Mouse (Mus musculus): ENCODE measurements at regions not wholly inside any gene's neighbourhood (a gene's known extent, or its start where the extent isn't known, plus 50 kb on each side); places are given as distances from the start of the nearest gene placed in this dataset.
"Not testable (repeated sequence)": the region's sequence is repeated elsewhere in the genome, so short reads cannot be mapped to it uniquely, and the experiment has no call there.

DNA sequence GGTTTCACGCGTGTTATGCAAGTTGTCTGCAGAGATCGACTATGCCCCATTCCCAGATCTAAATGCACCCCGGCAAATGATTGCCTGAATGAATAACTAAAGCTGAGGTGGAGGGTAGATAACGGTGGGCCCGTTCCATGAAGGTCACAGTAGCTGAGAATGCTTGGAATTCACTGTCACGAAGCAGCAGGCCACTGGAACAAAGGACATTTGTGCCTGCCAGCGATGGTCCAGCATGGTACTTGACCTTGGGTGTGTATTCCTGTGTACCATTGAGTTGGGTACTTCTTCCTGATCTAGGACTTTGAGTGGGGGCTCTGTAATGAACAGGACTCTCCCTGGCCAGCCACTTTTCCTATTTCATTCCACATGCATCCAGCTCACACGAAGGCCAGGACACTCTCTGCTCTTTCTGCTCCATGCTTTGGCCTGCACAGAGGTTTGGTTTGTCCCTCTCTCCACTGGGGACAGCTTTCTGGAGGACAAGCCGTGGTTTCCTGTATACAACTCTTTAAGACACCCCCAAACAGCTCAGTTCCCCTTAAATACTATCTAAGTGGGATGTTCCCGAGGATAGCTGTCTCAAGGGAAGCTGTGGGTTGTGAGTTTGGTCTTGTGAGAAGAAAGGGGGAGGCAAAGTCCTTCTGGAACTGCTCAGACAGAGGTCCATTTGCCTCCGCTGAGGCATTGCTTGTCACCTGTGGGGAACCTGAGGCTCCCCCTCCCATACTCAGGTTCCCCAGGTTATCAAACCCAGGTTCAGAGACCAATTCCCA, 246.9 kb downstream of the Diras2 start:
- Histone ChIP-seq H3K27ac (ENCODE audit: insufficient read depth, low read length) (no peak overlapping the region), H3K4me3 (replicated peaks; ENCODE audit: insufficient read depth, low read depth, low read length) (no peak overlapping the region), H3K4me1 (ENCODE audit: control insufficient read depth, insufficient read depth, low read length) (no peaks in the 10 kb centered on the region), H3K27me3 (ENCODE audit: control insufficient read depth, insufficient read depth, low read length) (no peaks in the 10 kb centered on the region)
- DNase-seq: no peak
- 86% methylated on average over 12 of the region's 12 CpGs for WGBS
- TF ChIP-seq POLR2A (IDR thresholded peaks at IDR 0.05; ENCODE audit: borderline replicate concordance, insufficient read depth, low read length): no peak

DNA sequence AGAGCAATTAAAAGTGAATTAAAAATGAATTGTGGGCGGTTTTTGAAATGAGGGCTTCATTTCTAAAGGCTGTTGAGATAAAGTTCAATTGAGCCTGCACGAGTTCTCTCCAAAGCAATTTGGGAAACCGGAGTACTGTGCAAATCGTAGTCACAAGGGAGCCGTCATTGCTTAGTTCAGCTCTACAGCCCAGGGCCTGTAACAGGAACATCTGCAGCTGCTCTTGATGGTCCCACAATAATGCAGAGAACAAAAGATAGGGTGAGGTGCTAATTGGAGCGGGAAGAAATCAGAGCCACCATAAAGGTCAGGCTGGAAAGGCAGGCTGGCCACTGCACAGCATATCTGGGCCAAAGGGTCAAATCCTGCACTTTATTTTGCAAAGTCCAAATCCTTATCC, 242.7 kb downstream of the Diras2 start:
- H3K4me1 ChIP-seq (ENCODE audit: control insufficient read depth, insufficient read depth, low read length): no peaks in the 10 kb centered on the region
- 74% methylated on average over 6 of the region's 6 CpGs for WGBS
- TF ChIP-seq CTCF (IDR thresholded peaks at IDR 0.05; ENCODE audit: borderline replicate concordance, insufficient read depth, low read depth, low read length) (no peak), POLR2A (IDR thresholded peaks at IDR 0.05; ENCODE audit: borderline replicate concordance, insufficient read depth, low read length) (no peak)
- H3K27ac ChIP-seq (ENCODE audit: insufficient read depth, low read length): no peak overlapping the region
- no peak for DNase-seq
- no peaks in the 10 kb centered on the region for H3K27me3 ChIP-seq (ENCODE audit: control insufficient read depth, insufficient read depth, low read length)
- no peak overlapping the region for H3K4me3 ChIP-seq (replicated peaks; ENCODE audit: insufficient read depth, low read depth, low read length)

DNA sequence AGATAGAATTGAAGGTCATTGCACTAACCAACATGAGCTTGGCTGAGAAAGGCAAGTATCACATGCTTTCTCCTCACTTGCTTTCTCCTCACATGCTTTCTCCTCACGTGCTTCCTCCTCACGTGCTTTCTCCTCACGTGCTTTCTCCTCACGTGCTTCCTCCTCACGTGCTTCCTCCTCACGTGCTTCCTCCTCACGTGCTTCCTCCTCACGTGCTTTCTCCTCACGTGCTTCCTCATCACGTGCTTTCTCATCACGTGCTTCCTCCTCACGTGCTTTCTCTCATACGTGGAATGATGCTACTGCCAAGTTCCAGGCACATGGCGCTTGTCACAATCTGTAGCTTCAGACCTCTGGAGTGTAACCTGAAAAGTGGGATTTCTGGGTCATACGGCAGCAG, 235.2 kb downstream of the Diras2 start:
- 85% methylated on average over 15 of the region's 15 CpGs for WGBS
- DNase-seq: no peak
- TF ChIP-seq CTCF (IDR thresholded peaks at IDR 0.05; ENCODE audit: borderline replicate concordance, insufficient read depth, low read depth, low read length) (no peak), POLR2A (IDR thresholded peaks at IDR 0.05; ENCODE audit: borderline replicate concordance, insufficient read depth, low read length) (no peak)
- Histone ChIP-seq H3K4me1 (ENCODE audit: control insufficient read depth, insufficient read depth, low read length) (no peaks in the 10 kb centered on the region; the same call in 1 of the 2 replicates), H3K27ac (ENCODE audit: insufficient read depth, low read length) (no peak overlapping the region), H3K27me3 (ENCODE audit: control insufficient read depth, insufficient read depth, low read length) (no peaks in the 10 kb centered on the region), H3K4me3 (replicated peaks; ENCODE audit: insufficient read depth, low read depth, low read length) (no peak overlapping the region)

DNA sequence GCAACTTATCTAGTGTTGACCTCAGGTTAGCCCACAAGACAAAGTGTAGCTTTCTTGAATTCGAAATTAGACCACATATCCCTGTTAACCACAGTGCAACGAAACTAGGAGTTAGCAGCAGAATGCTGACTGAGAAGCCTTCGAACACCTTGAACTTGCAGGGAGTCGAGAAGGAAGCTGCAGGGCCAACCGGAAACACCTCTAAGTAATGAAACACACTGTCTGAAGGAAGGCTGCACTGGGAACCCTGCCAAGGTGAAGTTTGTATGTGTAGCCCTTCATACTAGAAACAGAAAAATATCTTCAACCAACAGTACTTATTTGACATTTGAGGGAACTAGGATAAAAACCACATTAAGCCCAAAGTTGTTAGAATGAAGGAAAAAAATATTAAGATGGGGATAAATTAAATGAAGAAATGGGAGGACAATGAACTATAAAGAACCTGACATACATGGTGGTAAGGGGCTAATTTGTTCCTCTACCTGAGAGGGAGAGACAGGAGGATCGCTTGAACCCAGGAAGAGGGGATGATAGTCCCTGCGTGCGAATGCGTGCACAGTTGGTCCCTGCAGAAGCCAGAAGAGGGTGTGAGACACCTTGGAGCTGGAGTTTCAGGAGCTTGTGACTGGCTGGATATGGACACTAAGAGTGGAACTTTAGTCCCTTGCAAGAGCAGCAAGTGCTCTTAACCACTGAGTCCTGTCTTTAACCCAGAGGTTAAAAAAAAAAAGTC, 234.4 kb downstream of the Diras2 start:
- H3K4me3 ChIP-seq (replicated peaks; ENCODE audit: insufficient read depth, low read depth, low read length): no peak overlapping the region
- no peaks in the 10 kb centered on the region; the same call in 1 of the 2 replicates for H3K4me1 ChIP-seq (ENCODE audit: control insufficient read depth, insufficient read depth, low read length)
- peak in 1 of 2 experiments; percentile 36 for DNase-seq
- no peaks in the 10 kb centered on the region for H3K27me3 ChIP-seq (ENCODE audit: control insufficient read depth, insufficient read depth, low read length)
- peak; percentile 21; the same call in 1 of the 2 replicates for TF ChIP-seq CTCF (IDR thresholded peaks at IDR 0.05; ENCODE audit: borderline replicate concordance, insufficient read depth, low read depth, low read length)
- TF ChIP-seq POLR2A (IDR thresholded peaks at IDR 0.05; ENCODE audit: borderline replicate concordance, insufficient read depth, low read length): no peak
- WGBS: 70% methylated on average over 9 of the region's 9 CpGs
- no peak overlapping the region for H3K27ac ChIP-seq (ENCODE audit: insufficient read depth, low read length)

DNA sequence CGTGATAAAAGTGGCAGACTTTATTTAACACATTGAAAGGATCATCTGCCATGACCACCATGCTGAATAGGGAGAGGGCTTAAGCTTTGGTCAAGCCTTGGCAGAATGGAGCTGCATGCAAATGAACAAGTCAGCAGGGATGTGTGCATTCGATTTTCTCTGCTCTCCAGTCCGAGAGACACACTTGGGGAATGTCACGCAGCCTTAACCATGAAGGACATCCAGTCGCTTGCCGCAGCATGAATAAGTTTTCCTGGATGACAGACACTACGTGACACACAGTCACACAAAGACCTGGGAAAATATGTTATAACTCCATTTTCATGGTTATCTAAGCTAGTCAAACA, 233.8 kb downstream of the Diras2 start:
- Histone ChIP-seq H3K27ac (ENCODE audit: insufficient read depth, low read length) (no peak overlapping the region), H3K27me3 (ENCODE audit: control insufficient read depth, insufficient read depth, low read length) (no peaks in the 10 kb centered on the region), H3K4me1 (ENCODE audit: control insufficient read depth, insufficient read depth, low read length) (no peaks in the 10 kb centered on the region; the same call in 1 of the 2 replicates), H3K4me3 (replicated peaks; ENCODE audit: insufficient read depth, low read depth, low read length) (no peak overlapping the region)
- TF ChIP-seq POLR2A (IDR thresholded peaks at IDR 0.05; ENCODE audit: borderline replicate concordance, insufficient read depth, low read length) (no peak), CTCF (IDR thresholded peaks at IDR 0.05; ENCODE audit: borderline replicate concordance, insufficient read depth, low read depth, low read length) (no peak)
- no peak for DNase-seq
- WGBS: 63% methylated on average over 7 of the region's 7 CpGs

DNA sequence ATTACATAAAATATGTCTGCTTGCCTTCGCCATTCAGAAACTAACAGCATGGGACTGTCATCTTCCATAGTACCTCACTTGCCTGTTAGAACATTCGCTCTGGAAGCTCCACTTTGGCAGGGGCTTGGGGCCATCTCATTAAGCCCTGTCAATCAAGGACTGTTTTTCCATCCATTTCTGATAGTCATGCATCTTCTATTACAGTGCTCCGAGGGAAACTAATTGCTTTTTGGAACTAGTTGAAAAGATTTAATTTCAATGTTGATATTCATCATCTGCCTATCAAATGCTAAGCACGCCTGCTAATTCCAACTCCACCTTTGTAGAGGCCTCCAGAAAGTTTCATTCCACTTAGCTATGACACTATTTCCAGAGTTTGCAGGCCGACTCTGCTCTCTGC, 232.7 kb downstream of the Diras2 start:
- no peak for DNase-seq
- Histone ChIP-seq H3K27me3 (ENCODE audit: control insufficient read depth, insufficient read depth, low read length) (no peaks in the 10 kb centered on the region), H3K4me1 (ENCODE audit: control insufficient read depth, insufficient read depth, low read length) (no peaks in the 10 kb centered on the region; the same call in 1 of the 2 replicates), H3K27ac (ENCODE audit: insufficient read depth, low read length) (no peak overlapping the region), H3K4me3 (replicated peaks; ENCODE audit: insufficient read depth, low read depth, low read length) (no peak overlapping the region)
- no peak for TF ChIP-seq CTCF (IDR thresholded peaks at IDR 0.05; ENCODE audit: borderline replicate concordance, insufficient read depth, low read depth, low read length)
- no peak for TF ChIP-seq POLR2A (IDR thresholded peaks at IDR 0.05; ENCODE audit: borderline replicate concordance, insufficient read depth, low read length)
- 77% methylated on average over 5 of the region's 5 CpGs for WGBS

DNA sequence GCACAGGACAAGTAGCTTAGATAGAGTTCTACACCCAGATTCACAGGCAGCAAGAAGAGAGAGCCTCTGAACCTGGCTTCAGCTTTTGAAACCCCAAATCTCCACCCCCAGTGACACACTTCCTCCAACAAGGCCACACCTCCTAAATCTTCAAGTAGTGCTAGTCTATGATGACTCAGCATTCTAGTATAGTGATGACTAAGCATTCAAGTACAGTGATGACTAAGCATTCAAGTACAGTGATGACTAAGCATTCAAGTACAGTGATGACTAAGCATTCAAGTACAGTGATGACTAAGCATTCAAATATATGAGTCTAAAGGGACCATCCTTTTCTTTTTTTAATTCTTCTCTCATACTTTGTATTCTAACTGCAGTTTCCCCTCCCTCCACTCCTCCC, 225.8 kb downstream of the Diras2 start:
- not testable (repeated sequence) for DNase-seq; H3K27ac ChIP-seq (ENCODE audit: insufficient read depth, low read length); H3K4me1 ChIP-seq (ENCODE audit: control insufficient read depth, insufficient read depth, low read length); H3K27me3 ChIP-seq (ENCODE audit: control insufficient read depth, insufficient read depth, low read length); H3K4me3 ChIP-seq (replicated peaks; ENCODE audit: insufficient read depth, low read depth, low read length)

DNA sequence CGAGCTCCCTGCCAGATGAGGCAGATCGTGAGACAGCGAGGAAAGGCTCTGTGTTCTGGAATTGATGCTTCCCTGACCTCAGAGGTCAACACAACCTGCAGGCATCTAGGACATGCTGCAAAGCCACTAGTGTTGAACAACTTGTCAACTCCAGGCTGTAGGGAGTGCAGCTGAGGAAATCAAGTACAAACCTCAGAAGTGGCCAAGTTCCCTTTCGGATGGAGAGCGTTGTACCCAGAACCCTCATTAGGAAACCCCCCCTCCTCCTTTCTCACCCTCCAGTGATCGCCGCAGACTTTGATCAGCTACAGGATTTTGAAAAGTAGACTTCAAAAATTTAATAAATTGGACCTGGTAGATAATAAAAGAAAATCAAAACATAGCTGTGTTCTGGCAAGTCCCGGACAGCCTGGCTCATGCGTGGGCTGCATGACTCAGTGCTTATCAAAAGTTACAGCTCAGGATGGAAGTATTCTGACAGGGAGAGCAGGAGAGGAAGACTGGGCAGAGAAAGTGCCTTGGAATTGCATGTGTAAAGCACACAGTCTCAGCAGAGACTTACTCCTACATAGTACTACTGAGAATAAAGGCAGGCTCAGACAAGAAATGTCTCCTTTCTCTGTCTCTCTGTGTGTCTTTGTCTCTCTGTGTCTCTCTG, 224.2 kb downstream of the Diras2 start:
- 83% methylated on average over 9 of the region's 9 CpGs for WGBS

More for the DNA sequence above, 224.2 kb downstream of the Diras2 start:
- DNase-seq: no peak
- H3K4me1 ChIP-seq (ENCODE audit: control insufficient read depth, insufficient read depth, low read length): no peaks in the 10 kb centered on the region
- no peak overlapping the region for H3K27ac ChIP-seq (ENCODE audit: insufficient read depth, low read length)
- no peaks in the 10 kb centered on the region for H3K27me3 ChIP-seq (ENCODE audit: control insufficient read depth, insufficient read depth, low read length)
- TF ChIP-seq POLR2A (IDR thresholded peaks at IDR 0.05; ENCODE audit: borderline replicate concordance, insufficient read depth, low read length) (no peak), CTCF (IDR thresholded peaks at IDR 0.05; ENCODE audit: borderline replicate concordance, insufficient read depth, low read depth, low read length) (no peak)
- H3K4me3 ChIP-seq (replicated peaks; ENCODE audit: insufficient read depth, low read depth, low read length): no peak overlapping the region
